Mouse (Mus musculus) urinary bladder, postnatal 14 days (tissue): Measurements from ENCODE around the gene Bbs9.

Experiments used
- DNase-seq: peaks from one replicate; pipeline ENCODE4 v3.0.0; 2021; ENCODE audit warnings: low spot score

The Bbs9 gene

GRCm38 (mm10) chr9:22750779-22751545, 275.4 kb downstream of the Bbs9 start:
- no peak for DNase-seq

DNA sequence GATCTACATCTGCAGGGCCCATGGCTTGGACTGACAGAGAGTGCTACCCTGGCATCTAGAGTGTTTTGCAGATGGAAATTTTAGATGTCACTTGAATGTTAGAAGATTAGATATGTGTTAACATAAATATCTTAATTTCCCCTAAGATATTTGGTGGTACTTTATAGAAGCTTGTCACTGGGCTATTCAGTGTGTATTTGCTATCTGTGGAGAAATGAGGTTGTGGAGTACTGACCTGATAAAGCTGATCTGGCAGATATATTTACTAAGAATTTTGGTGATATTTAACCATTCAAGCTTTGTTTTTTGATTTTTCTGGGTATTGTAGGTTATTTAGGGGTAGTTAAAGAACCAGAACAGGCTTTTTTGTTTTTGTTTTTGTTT, 276.0 kb downstream of the Bbs9 start:
- DNase-seq, result no peak

GRCm38 (mm10) chr9:22754081-22754672, 278.7 kb downstream of the Bbs9 start:
- DNase-seq, result no peak

- DNase-seq, result no peak
Observed at GRCm38 (mm10) chr9:22758487-22758886, 283.0 kb downstream of the Bbs9 start.

DNA sequence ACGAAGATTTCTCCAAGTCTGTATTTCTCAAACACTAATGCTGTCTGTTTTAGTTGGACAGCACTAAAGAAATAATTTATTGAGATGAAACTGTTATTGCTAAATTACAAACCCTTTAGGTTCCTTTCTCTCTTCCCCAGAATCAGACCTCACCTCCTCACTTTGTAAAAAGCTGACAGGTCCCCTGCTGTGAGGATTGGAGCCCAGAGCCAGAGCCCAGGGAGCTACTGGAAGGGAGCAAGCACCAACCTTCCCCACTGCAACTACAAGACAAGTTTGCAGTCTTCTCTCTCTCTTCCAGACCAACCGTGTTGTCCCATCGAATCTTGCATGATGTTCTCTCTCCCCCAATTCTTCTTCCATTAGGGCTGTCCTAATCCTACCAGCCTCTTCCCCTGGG, 283.7 kb downstream of the Bbs9 start:
- no peak for DNase-seq

- no peak for DNase-seq
Observed at GRCm38 (mm10) chr9:22760376-22760775, 284.9 kb downstream of the Bbs9 start.

DNA sequence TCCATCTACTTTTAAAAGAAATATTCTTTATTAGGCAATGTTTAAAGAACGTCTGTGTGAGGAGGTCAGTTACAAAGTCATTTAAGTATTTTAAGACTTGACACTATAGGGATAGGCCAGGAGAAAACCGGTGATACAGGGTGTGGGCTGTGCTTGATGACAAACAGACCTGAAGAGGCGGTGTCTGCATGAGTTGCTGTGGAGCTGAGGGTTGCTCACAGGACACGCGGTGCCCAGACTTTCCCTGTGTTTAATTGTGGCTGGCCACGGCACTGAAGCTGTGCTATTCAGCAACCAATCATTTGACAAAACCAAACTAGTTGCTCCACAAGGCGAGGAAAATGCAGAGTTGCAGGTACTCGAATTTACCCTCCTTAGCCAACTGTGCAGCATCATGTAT, 286.0 kb downstream of the Bbs9 start:
- no peak for DNase-seq

GRCm38 (mm10) chr9:22765618-22766220, 290.2 kb downstream of the Bbs9 start:
- DNase-seq, result no peak

GRCm38 (mm10) chr9:22767154-22767553, 291.6 kb downstream of the Bbs9 start:
- DNase-seq, result no peak

- no peak for DNase-seq
Observed at GRCm38 (mm10) chr9:22767860-22768259, 292.3 kb downstream of the Bbs9 start.

DNA sequence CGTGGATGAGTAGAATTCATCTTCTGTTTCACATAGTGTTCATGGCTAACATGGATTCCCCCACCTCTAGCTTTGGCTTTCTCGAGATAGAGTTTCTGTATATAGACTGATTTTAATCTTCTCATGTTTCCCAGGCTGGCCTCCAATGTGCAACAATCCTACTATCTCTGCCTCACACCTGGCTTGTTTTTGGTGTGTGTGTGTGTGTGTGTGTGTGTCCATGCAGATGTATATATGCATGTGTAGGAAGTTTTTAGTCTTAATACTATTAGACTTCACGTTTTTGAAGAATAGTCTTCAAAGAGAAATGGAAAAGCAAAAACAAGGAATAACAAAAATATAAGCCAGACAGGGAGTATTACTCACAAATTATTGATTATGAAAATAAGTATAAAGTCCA, 296.3 kb downstream of the Bbs9 start:
- no peak for DNase-seq

- no peak for DNase-seq
Observed at GRCm38 (mm10) chr9:22776246-22776961, 300.9 kb downstream of the Bbs9 start.

GRCm38 (mm10) chr9:22777425-22777824, 301.9 kb downstream of the Bbs9 start:
- DNase-seq, result no peak

GRCm38 (mm10) chr9:22779631-22780030, 304.1 kb downstream of the Bbs9 start:
- DNase-seq, result no peak

GRCm38 (mm10) chr9:22786006-22786405, 310.5 kb downstream of the Bbs9 start:
- no peak for DNase-seq

- no peak for DNase-seq
Observed at GRCm38 (mm10) chr9:22788423-22788822, 312.9 kb downstream of the Bbs9 start.

DNA sequence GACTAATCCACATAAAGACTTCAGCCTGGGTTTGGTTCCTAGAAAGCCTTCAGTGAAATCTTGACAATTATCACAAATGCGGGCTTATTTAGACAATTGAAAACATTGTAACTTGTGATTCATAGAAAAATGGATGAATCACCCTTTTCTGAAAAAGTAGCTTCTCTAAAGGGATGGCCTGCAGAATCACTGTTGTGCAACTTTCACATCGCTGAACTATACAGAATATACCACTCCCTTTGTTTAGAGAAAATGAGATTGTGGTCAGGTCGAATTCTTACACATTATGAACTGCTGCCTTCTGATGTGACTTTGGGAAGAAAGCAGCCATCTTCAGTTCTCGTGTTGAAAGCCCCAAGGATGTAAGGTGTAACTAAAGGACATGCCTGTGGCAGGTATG, 313.3 kb downstream of the Bbs9 start:
- DNase-seq, result no peak

GRCm38 (mm10) chr9:22789380-22790168, 314.1 kb downstream of the Bbs9 start:
- no peak for DNase-seq

- no peak for DNase-seq
Observed at GRCm38 (mm10) chr9:22791208-22791607, 315.7 kb downstream of the Bbs9 start.

- no peak for DNase-seq
Observed at GRCm38 (mm10) chr9:22791750-22792149, 316.2 kb downstream of the Bbs9 start.

- no peak for DNase-seq
Observed at GRCm38 (mm10) chr9:22793698-22794097, 318.2 kb downstream of the Bbs9 start.

DNA sequence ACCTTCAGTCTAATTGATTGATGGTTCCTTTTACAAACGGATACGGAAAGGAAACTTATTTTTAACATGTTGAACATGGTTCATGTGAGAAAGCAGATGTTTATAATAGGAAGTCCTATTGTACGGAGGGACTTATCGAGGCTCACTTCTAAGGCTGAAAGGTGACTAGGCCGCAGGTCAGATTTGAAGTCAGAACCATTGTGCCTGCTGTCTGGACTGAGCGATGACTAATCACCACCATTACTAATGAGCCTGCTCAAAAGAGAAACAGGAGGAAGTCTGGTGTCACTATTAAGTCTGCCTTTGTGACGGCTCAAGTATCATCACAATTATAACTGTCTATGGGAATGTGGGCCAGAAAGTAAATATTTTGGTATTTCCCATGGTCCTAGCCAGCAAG, 325.2 kb downstream of the Bbs9 start:
- DNase-seq, result no peak
